Mouse (Mus musculus) central nervous system, embryonic 18 days (tissue): ENCODE results near the gene Vmn1r66. TPM values are rescaled to one million over a fixed set of nuclear protein-coding genes. Genes with fewer than 3 reads are reported as not detected.

Experiments used
- polyA plus RNA-seq: library from polyadenylated mRNA; depleted of rRNA; stranded (reverse); fragments of >200 nt; gene quantifications from 2 replicates; pipeline ENCODE4 v1.2.3, GENCODE M21; 2012; rRNA removed

Vmn1r66 gene
- not detected in 2 replicates for polyA plus RNA-seq

GRCm38 (mm10) chr7:10277906-10278305 lies at the start of gene Vmn1r66:
Vmn1r66 (minus strand) TSS chr7:10278006.

Other genes starting within 250 kb of the Vmn1r66 start
- gene Vmn2r50, start 224.7 kb downstream of the Vmn1r66 start, polyA plus RNA-seq, result not detected in 2 replicates
- gene Vmn2r51, start 172.3 kb downstream of the Vmn1r66 start, polyA plus RNA-seq, result not detected in 2 replicates
- not detected in 2 replicates for gene Vmn2r52, start 101.4 kb downstream of the Vmn1r66 start, polyA plus RNA-seq
- not detected in 2 replicates for gene Vmn1r67, start 165.3 kb upstream of the Vmn1r66 start, polyA plus RNA-seq
- 25.1 and 25.5 TPM in 2 replicates for gene Zik1, start 217.4 kb upstream of the Vmn1r66 start, polyA plus RNA-seq